Mouse (Mus musculus) lung, postnatal 36 days (tissue): ENCODE results near the gene Inka2.

Source experiments
- DNase-seq: peaks from one replicate; pipeline ENCODE4 v3.0.0; 2022; ENCODE audit warnings: mixed read lengths

Gene Inka2

GRCm38 (mm10) chr3:105732360-105732759 lies 28.0 kb downstream of the Inka2 start:
- no peak for DNase-seq

GRCm38 (mm10) chr3:105733538-105733937 lies 29.1 kb downstream of the Inka2 start:
- peak; percentile 63 for DNase-seq

DNA sequence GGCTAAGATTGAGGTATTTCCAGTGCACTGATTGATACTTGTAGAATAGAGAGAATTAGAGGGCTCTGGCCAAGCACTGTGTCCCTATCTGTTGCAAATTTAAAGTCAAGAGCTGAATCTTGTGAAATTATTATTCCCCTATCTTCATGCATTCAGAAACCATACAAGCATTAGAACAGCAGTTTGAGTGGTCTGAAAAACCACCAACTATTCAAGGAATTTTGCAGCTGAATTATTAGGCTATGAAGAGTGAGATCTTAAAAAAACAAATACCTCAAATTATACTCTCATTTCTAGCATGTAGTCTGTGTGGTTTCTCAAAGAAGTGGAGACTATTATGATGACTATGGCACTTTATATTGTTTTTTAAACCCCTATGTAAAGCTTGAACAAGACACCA lies 30.9 kb downstream of the Inka2 start:
- DNase-seq, result no peak

GRCm38 (mm10) chr3:105736148-105736547 lies 31.7 kb downstream of the Inka2 start:
- peak; percentile 48 for DNase-seq

GRCm38 (mm10) chr3:105737070-105737469 lies 32.7 kb downstream of the Inka2 start:
- no peak for DNase-seq

DNA sequence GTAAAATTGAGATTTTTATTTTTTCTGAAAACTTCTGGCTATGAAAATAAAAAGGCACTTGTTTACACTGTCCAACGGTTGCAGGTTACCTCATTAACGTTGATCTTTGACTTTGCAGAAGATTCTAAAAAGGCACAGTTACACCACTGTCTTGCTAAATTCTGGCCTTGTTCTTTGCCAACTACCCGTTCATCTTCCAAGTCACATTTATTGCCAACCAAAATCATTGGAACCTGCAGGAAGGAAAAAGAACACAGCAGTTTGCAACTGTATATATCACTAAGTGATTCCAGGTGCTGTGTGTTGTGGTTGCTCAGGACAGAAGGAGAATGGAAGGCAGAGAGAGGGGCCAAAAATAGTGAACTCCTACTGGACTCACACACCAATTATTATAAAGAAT lies 33.3 kb downstream of the Inka2 start:
- DNase-seq, result no peak

GRCm38 (mm10) chr3:105746542-105746941 lies 42.1 kb downstream of the Inka2 start:
- peak; percentile 57 for DNase-seq

GRCm38 (mm10) chr3:105750810-105751209 lies 46.4 kb downstream of the Inka2 start:
- no peak for DNase-seq

- DNase-seq, result no peak
Observed at GRCm38 (mm10) chr3:105754184-105754583, 49.8 kb downstream of the Inka2 start.

DNA sequence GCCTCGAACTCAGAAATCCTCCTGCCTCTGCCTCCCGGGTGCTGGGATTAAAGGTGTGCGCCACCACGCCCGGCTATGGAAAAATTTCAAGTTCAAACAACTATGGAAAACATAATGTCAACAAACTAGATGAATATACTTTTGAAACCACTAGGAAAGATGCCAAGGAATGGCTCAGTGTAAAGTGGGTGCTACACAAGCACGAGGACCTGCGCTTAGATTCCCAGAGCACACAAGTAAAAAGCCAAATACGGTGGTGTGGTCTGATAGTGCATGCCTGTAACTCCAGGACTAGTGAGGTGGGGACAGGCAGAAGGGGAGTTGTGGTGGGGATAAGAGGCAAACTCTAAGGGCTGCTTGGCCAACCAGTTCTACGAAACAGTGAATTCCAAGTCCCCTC lies 50.7 kb downstream of the Inka2 start:
- peak; percentile 69 for DNase-seq

- no peak for DNase-seq
Observed at GRCm38 (mm10) chr3:105756505-105756904, 52.1 kb downstream of the Inka2 start.

GRCm38 (mm10) chr3:105757323-105758083 lies 53.1 kb downstream of the Inka2 start:
- DNase-seq, result no peak

DNA sequence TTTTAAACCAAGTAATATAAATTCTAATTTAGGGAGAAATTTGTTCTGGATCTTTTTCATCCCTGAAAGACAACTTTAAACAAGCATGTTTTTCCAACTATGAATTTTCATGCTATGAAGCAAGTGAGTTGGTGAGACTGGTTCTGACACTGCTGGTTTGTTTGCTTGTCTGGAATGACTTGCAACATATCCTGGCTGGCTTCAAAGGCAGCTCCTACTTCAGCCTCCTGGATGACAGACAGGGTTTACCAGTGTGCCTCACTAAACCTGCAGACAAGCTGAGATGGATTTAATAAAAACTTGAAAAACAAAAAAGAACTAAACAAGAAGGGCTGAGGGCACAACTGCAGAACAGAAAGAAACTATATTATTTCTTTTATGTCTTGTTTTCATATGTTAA lies 53.7 kb downstream of the Inka2 start:
- peak; percentile 60 for DNase-seq

DNA sequence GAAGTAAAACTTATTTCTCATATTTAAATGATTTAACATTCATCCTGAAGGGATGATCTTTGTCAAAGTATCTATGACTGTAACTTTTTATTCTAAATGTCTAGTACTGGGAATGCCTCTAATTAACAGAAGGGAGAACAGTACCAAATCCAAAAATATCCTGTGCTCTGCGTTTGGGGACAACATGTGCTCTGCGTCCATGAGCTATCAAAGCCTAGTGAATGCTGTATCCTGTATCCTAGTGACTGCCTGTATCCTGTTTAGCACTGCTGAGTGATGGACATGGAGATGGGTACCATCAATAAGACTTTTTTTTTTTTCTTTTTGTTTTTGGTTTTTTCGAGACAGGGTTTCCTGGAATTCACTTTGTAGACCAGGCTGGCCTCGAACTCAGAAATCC lies 54.3 kb downstream of the Inka2 start:
- no peak for DNase-seq

DNA sequence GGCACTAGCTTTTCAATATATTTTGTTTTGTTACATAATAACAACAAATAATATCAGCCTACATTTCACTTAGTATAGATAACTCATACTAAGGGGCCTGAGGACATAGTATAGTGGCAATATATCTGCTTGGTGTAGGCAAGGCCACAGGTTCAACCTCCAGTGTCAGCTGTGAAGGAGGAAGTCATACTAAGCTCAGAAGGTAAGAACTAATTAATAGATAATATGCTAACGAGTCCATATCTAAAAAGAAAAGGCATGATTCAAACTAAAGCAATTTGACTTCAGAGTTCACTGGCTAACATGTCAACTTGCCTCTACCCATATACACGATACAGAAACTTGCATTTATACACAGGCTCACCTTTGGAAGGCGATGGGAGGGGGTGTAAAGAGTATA lies 55.7 kb downstream of the Inka2 start:
- DNase-seq, result no peak

- peak; percentile 23 for DNase-seq
Observed at GRCm38 (mm10) chr3:105763132-105763851, 58.9 kb downstream of the Inka2 start.

- no peak for DNase-seq
Observed at GRCm38 (mm10) chr3:105768529-105768928, 64.1 kb downstream of the Inka2 start.

- DNase-seq, result no peak
Observed at GRCm38 (mm10) chr3:105769380-105769779, 65.0 kb downstream of the Inka2 start.
